Mouse (Mus musculus): ENCODE results near the gene Msx1. TPM values are rescaled to one million over a fixed set of nuclear protein-coding genes. Genes with fewer than 3 reads are reported as not detected.

Gene Msx1
- total RNA-seq, 1 experiment from 2014 or later, result not detected

DNA sequence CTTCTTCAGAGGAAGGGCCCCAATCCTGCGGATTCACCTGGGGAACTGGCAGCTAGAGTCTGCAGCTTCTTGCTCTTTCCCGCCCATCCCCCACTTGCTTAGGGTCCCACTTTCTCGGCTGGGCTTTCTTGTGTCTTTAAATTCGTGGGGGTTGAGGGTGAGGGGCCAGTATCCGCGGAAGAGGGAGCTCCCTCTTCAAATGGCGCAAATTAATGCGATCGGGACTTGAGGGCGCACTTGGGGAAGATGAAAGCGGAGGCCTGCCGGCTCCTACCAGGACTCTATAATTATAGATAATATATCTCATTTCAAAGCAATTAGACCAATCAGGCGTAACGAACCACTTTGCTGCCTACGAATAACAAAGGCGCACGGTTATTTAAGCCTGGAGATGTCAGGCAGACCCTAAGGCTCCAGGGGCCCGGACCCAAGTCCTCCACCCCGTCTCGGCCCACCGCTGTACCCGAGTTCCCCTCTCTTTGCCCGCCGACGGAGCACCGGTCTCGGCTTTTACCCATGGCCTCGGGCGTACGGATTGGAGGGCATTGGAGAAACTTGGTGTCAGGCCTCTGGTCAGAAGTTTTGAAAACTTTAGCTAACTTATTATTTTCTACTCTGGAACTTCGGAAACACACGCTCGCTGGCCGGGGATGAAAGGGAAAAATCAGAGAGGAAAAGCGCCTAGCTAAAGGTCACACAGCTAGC lies 4.4 kb upstream of the Msx1 start:
- ATAC-seq (replicated peaks in 1 of 2; ENCODE audit: insufficient read depth in 1 of 2, low FRiP score in 2 of 2, low TSS enrichment in 1 of 2, low read depth in 1 of 2, poor library complexity in 2 of 2, severe bottlenecking in 2 of 2), result no peak

DNA sequence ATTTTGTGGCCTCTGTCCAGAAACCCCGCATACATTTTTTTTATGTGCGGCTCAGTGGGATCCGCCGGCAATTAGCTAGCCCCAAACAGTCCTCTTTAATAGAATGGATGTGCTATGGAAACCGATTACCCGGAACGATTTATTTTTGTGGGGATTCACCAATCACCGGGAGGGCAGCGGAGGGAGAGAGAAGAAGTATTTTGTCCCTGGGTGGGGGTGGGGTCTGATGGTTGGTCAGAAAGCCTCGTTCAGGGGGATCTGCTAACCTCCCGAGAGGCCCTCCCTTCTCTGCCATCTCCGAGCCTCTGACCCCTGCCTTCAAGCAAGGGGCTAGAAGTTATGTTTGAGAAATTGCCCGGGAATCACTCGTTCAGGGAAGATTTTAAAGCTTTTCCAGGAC lies 3.6 kb upstream of the Msx1 start:
- ATAC-seq (replicated peaks in 1 of 2; ENCODE audit: insufficient read depth in 1 of 2, low FRiP score in 2 of 2, low TSS enrichment in 1 of 2, low read depth in 1 of 2, poor library complexity in 2 of 2, severe bottlenecking in 2 of 2), result no peak

DNA sequence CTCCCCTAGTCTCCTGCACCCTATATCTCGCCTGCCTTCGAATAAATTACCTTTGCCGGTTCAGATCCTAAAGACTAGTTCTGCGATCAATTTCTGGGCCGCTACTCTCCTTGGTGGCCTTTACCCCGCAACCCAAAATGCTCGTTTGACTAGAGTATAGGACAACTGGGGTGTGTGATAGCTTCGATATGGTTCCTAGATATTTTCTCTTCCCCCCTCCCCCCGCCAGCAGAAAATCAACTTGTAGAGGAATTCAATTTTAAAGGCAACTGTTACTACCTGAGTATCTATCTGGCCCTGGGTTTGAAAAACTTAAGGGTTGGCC lies 3.2 kb upstream of the Msx1 start:
- no peak for ATAC-seq (replicated peaks in 1 of 2; ENCODE audit: insufficient read depth in 1 of 2, low FRiP score in 2 of 2, low TSS enrichment in 1 of 2, low read depth in 1 of 2, poor library complexity in 2 of 2, severe bottlenecking in 2 of 2)

DNA sequence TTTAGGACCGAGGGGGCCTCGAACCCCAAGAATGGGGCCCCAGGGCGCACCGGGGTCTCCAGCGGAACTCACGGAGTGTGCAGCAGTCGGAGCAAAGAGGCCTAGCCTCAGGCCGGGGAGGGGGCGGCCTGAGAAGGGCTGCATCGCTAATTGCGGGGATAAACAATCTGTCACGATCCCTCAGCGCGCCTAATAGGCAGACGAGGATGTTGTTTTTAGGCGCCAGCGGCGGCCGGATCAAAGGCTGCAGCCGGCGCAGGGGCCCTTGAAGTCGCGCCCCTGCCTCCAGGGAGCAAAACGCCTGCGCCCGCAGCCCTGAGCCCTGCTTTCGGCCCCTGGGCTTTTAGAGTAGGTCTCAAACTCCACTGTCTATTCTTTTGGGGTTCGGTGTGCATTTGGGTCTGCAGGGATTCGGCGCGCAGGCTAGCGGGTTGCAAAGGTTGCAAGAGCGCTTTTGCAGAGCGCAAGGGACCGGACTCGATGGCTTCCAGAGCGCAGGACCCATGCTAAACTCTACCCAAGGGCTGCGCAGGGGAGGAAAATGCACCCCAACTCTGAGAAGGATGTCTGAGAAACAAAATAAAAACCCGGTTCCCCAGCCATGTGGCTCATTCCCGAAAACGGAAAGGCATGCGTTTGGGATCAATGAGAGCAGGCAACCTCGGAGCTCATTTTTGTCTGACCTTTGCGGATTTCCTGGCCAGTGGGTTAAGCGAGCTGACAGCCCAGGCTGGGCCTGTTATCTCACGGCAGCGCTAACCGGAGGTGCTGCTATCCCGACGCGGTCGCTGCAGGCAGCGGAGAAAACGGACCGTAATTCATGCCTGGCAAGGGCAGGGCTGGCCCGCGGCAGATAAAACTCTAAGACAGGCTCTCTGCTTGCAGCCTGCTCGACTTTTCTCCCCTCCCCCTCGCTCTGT lies 2.6 kb upstream of the Msx1 start:
- no peak for ATAC-seq (replicated peaks in 1 of 2; ENCODE audit: insufficient read depth in 1 of 2, low FRiP score in 2 of 2, low TSS enrichment in 1 of 2, low read depth in 1 of 2, poor library complexity in 2 of 2, severe bottlenecking in 2 of 2)

GRCm38 (mm10) chr5:37825611-37826445 lies 1.4 kb upstream of the Msx1 start:
- no peak for ATAC-seq (replicated peaks in 1 of 2; ENCODE audit: insufficient read depth in 1 of 2, low FRiP score in 2 of 2, low TSS enrichment in 1 of 2, low read depth in 1 of 2, poor library complexity in 2 of 2, severe bottlenecking in 2 of 2)

GRCm38 (mm10) chr5:37825111-37825600 lies 773 bp upstream of the Msx1 start:
- ATAC-seq (replicated peaks in 1 of 2; ENCODE audit: insufficient read depth in 1 of 2, low FRiP score in 2 of 2, low TSS enrichment in 1 of 2, low read depth in 1 of 2, poor library complexity in 2 of 2, severe bottlenecking in 2 of 2), result no peak

GRCm38 (mm10) chr5:37823721-37824460 lies 492 bp downstream of the Msx1 start:
- no peak for ATAC-seq (replicated peaks in 1 of 2; ENCODE audit: insufficient read depth in 1 of 2, low FRiP score in 2 of 2, low TSS enrichment in 1 of 2, low read depth in 1 of 2, poor library complexity in 2 of 2, severe bottlenecking in 2 of 2)

- ATAC-seq (replicated peaks in 1 of 2; ENCODE audit: insufficient read depth in 1 of 2, low FRiP score in 2 of 2, low TSS enrichment in 1 of 2, low read depth in 1 of 2, poor library complexity in 2 of 2, severe bottlenecking in 2 of 2), result peak in 1 of 2 experiments; percentile 54; a peak in 2 of 4 replicates
Measured at GRCm38 (mm10) chr5:37822791-37823720, 1.3 kb downstream of the Msx1 start.

DNA sequence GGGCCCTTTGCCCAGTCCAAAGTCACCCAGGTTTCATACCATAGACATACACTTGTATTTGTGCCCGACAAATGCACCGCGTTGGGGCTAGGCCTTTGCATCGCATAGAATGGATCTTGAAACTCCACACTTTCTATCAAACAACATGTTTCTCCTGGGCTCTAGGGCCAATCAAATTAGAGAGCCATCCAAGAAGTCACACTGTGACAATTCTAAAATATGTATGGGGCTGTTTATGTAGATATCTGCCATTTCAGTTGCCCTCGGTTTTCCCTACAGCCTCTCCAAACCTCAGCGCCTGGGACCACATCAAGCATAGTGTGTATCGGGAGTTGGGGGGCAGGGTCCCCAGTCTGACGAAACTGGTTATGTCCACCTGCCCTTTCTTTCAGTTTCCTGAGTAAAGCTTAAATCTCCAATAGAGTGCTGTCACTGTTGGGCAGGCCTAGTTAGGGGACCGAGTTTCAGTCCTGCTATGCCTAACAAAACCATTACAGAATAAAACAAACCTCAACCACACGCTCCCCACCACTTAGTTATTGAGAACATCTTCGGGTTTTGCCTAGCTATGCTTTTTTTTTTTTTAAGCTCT lies 2.2 kb downstream of the Msx1 start:
- ATAC-seq (replicated peaks in 1 of 2; ENCODE audit: insufficient read depth in 1 of 2, low FRiP score in 2 of 2, low TSS enrichment in 1 of 2, low read depth in 1 of 2, poor library complexity in 2 of 2, severe bottlenecking in 2 of 2), result no peak

DNA sequence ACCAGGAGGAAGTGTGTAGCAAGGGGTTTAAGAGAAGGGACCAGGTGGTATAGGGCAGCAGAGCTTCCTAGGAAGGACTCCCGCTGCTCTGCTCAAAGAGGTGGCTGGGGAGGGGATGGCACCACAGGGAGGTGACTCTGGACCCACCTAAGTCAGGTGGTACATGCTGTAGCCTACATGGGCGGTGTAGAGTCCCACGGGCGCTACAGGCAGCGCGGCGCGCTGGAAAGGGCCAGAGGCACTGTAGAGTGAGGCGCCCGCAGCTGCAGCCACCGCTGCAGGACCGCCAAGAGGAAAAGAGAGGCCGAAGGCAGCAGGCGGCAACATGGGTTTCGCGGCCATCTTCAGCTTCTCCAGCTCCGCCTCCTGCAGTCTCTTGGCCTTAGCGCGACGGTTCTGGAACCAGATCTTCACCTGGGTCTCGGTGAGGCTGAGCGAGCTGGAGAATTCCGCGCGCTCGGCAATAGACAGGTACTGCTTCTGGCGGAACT lies 3.2 kb downstream of the Msx1 start:
- ATAC-seq (replicated peaks in 1 of 2; ENCODE audit: insufficient read depth in 1 of 2, low FRiP score in 2 of 2, low TSS enrichment in 1 of 2, low read depth in 1 of 2, poor library complexity in 2 of 2, severe bottlenecking in 2 of 2), result no peak

GRCm38 (mm10) chr5:37820689-37821088 lies 3.7 kb downstream of the Msx1 start:
- ATAC-seq (replicated peaks in 1 of 2; ENCODE audit: insufficient read depth in 1 of 2, low FRiP score in 2 of 2, low TSS enrichment in 1 of 2, low read depth in 1 of 2, poor library complexity in 2 of 2, severe bottlenecking in 2 of 2), result no peak

DNA sequence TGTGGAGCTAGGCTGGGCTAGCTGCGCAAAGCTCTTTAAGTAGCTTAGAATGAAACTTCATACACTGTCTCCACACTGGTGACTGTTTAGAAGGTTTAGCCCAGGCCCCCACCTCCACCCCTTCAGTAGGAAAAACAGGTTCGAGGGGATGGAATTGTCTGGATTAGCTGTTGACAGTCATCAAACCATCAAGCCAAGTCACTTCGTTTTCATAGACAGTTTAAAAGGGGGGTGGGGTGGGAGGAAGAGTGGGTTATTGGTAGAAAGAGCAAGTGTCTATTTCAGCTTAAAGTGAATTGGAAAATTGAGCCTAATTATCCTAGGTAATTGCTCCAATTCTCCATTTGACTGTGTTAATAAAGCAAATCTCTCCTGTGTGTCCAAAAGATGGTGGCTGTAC lies 4.4 kb downstream of the Msx1 start:
- ATAC-seq (replicated peaks in 1 of 2; ENCODE audit: insufficient read depth in 1 of 2, low FRiP score in 2 of 2, low TSS enrichment in 1 of 2, low read depth in 1 of 2, poor library complexity in 2 of 2, severe bottlenecking in 2 of 2), result no peak

GRCm38 (mm10) chr5:37819541-37819940 lies 4.8 kb downstream of the Msx1 start:
- ATAC-seq (replicated peaks in 1 of 2; ENCODE audit: insufficient read depth in 1 of 2, low FRiP score in 2 of 2, low TSS enrichment in 1 of 2, low read depth in 1 of 2, poor library complexity in 2 of 2, severe bottlenecking in 2 of 2), result no peak

GRCm38 (mm10) chr5:37818533-37819215 lies 5.7 kb downstream of the Msx1 start:
- no peak for ATAC-seq (replicated peaks in 1 of 2; ENCODE audit: insufficient read depth in 1 of 2, low FRiP score in 2 of 2, low TSS enrichment in 1 of 2, low read depth in 1 of 2, poor library complexity in 2 of 2, severe bottlenecking in 2 of 2)
